Mouse (Mus musculus) liver, embryonic 13.5 days (tissue): Measurements from ENCODE around the gene Gbf1. TPM values are rescaled to one million over a fixed set of nuclear protein-coding genes. Genes with fewer than 3 reads are reported as not detected.

Source experiments
- ATAC-seq: fragments of 200-750 bp; cut with Nextera tagmentation; 2 replicates; pipeline ENCODE4 v1.8.0; 2017; ENCODE audit warnings: low read depth, mild to moderate bottlenecking, moderate number of reproducible peaks, moderate library complexity
- DNase-seq: peaks from one replicate; pipeline ENCODE4 v3.0.0; 2022
- H3K27ac ChIP-seq: fragments of 300-500 bp; sonication (generic); 2 replicates; pipeline ENCODE4 v1.5.1; 2015; ENCODE audit warnings: moderate library complexity, mild to moderate bottlenecking, inconsistent platforms
- H3K27me3 ChIP-seq: fragments of 300-500 bp; sonication (generic); 2 replicates; pipeline ENCODE4 v1.6.1; 2015; ENCODE audit warnings: mild to moderate bottlenecking, inconsistent platforms
- H3K36me3 ChIP-seq: fragments of 300-500 bp; sonication (generic); 2 replicates; pipeline ENCODE4 v1.6.1; 2015; ENCODE audit warnings: mild to moderate bottlenecking, inconsistent platforms
- H3K4me1 ChIP-seq: fragments of 300-500 bp; sonication (generic); replicated peaks from 2 replicates; pipeline ENCODE4 v1.6.1; 2015; ENCODE audit warnings: inconsistent platforms
- H3K4me2 ChIP-seq: fragments of 300-500 bp; sonication (generic); 2 replicates; pipeline ENCODE4 v1.6.1; 2015; ENCODE audit warnings: inconsistent platforms, mild to moderate bottlenecking, moderate library complexity
- H3K4me3 ChIP-seq: fragments of 300-500 bp; sonication (generic); replicated peaks from 2 replicates; pipeline ENCODE4 v1.5.1; 2015; ENCODE audit warnings: mild to moderate bottlenecking, inconsistent platforms
- H3K9ac ChIP-seq: fragments of 300-500 bp; sonication (generic); 2 replicates; pipeline ENCODE4 v1.6.1; 2015; ENCODE audit warnings: mild to moderate bottlenecking, inconsistent platforms
- H3K9me3 ChIP-seq: fragments of 300-500 bp; sonication (generic); replicated peaks from 2 replicates; pipeline ENCODE4 v1.6.1; 2016; ENCODE audit warnings: inconsistent platforms
- WGBS: fragments of 180-500 bp; shearing (Covaris S2); methylation state at CpG from one replicate; pipeline ENCODE4 v1.1.7; 2015; ENCODE audit not compliant: insufficient replicate concordance; 5-methylcytosine and 5-hydroxymethylcytosine counted together
- polyA plus RNA-seq: library from polyadenylated mRNA; unstranded; fragments of >200 nt; fragmentation: Nextera tagmentation; extraction: Ambion mirVana; gene quantifications from 2 replicates; pipeline ENCODE4 v1.2.1, GENCODE M21; 2015

The Gbf1 gene
- polyA plus RNA-seq, 1 experiment from 2014 or later = 20.1 TPM

GRCm38 (mm10) chr19:46312566-46312965 is 160.3 kb downstream of the Gbf1 start:
- Histone ChIP-seq H3K27ac (peak overlapping the region; percentile 98), H3K9me3 (no peaks in the 10 kb centered on the region), H3K36me3 (peaks cover 37% of the 10 kb centered on the region), H3K4me2 (peak overlapping the region; percentile 93), H3K4me3 (peak overlapping the region; percentile 56; the same call in 1 of the 2 replicates), H3K4me1 (peaks cover 76% of the 10 kb centered on the region), H3K9ac (peak overlapping the region; percentile 77; the same call in 1 of the 2 replicates), H3K27me3 (peaks cover 65% of the 10 kb centered on the region)
- DNase-seq (no peak), ATAC-seq (no peak)
- WGBS = 89% methylated on average over 21 of the region's 21 CpGs

GRCm38 (mm10) chr19:46313116-46313515 is 160.8 kb downstream of the Gbf1 start:
- no peak for DNase-seq
- ATAC-seq = no peak
- Histone ChIP-seq H3K36me3 (peaks cover 33% of the 10 kb centered on the region), H3K4me2 (peak overlapping the region; percentile 93), H3K4me1 (peaks cover 82% of the 10 kb centered on the region), H3K9me3 (no peaks in the 10 kb centered on the region), H3K4me3 (peak overlapping the region; percentile 56), H3K27ac (peak overlapping the region; percentile 98), H3K27me3 (peaks cover 65% of the 10 kb centered on the region), H3K9ac (peak overlapping the region; percentile 77)
- 87% methylated on average over 9 of the region's 9 CpGs for WGBS

- no peak for DNase-seq
- 69% methylated on average over 6 of the region's 6 CpGs for WGBS
- peak overlapping the region; percentile 98 for H3K27ac ChIP-seq
- H3K9ac ChIP-seq = peak overlapping the region; percentile 77
- H3K4me2 ChIP-seq = peak overlapping the region; percentile 93
- H3K9me3 ChIP-seq = no peaks in the 10 kb centered on the region
- ATAC-seq = no peak
- peaks cover 65% of the 10 kb centered on the region for H3K27me3 ChIP-seq
- peak overlapping the region; percentile 56 for H3K4me3 ChIP-seq
- H3K36me3 ChIP-seq = peaks cover 33% of the 10 kb centered on the region
- peaks cover 82% of the 10 kb centered on the region for H3K4me1 ChIP-seq
These were observed 161.3 kb downstream of the Gbf1 start for GRCm38 (mm10) chr19:46313591-46313990.

- H3K4me2 ChIP-seq = peak overlapping the region; percentile 93
- peaks cover 33% of the 10 kb centered on the region for H3K36me3 ChIP-seq
- peak overlapping the region; percentile 98 for H3K27ac ChIP-seq
- 11% methylated on average over 18 of the region's 18 CpGs for WGBS
- peak overlapping the region; percentile 56 for H3K4me3 ChIP-seq
- DNase-seq (peak; percentile 75), ATAC-seq (peak; percentile 59)
- peak overlapping the region; percentile 77 for H3K9ac ChIP-seq
- no peaks in the 10 kb centered on the region for H3K9me3 ChIP-seq
- H3K4me1 ChIP-seq = peaks cover 82% of the 10 kb centered on the region
- peaks cover 68% of the 10 kb centered on the region for H3K27me3 ChIP-seq
These were observed 161.9 kb downstream of the Gbf1 start for GRCm38 (mm10) chr19:46314151-46314601.

GRCm38 (mm10) chr19:46314872-46315742 is 162.8 kb downstream of the Gbf1 start:
- Histone ChIP-seq H3K27me3 (peaks cover 77% of the 10 kb centered on the region), H3K27ac (peak overlapping the region; percentile 98), H3K4me2 (peak overlapping the region; percentile 93), H3K4me1 (peaks cover 77% of the 10 kb centered on the region), H3K9me3 (no peaks in the 10 kb centered on the region), H3K4me3 (peak overlapping the region; percentile 56), H3K36me3 (peaks cover 26% of the 10 kb centered on the region), H3K9ac (peak overlapping the region; percentile 77)
- WGBS = 6% methylated on average over 14 of the region's 14 CpGs
- peak; percentile 89 for ATAC-seq
- DNase-seq = peak; percentile 80

GRCm38 (mm10) chr19:46315752-46316610 is 163.7 kb downstream of the Gbf1 start:
- DNase-seq (peak; percentile 0), ATAC-seq (peak; percentile 24)
- peaks cover 82% of the 10 kb centered on the region for H3K27me3 ChIP-seq
- peak overlapping the region; percentile 56 for H3K4me3 ChIP-seq
- peaks cover 18% of the 10 kb centered on the region for H3K36me3 ChIP-seq
- no peaks in the 10 kb centered on the region for H3K9me3 ChIP-seq
- peaks cover 77% of the 10 kb centered on the region for H3K4me1 ChIP-seq
- peak overlapping the region; percentile 93 for H3K4me2 ChIP-seq
- peak overlapping the region; percentile 77 for H3K9ac ChIP-seq
- peak overlapping the region; percentile 98 for H3K27ac ChIP-seq
- 47% methylated on average over 12 of the region's 12 CpGs for WGBS

- Histone ChIP-seq H3K4me1 (peaks cover 75% of the 10 kb centered on the region), H3K4me2 (peak overlapping the region; percentile 93), H3K27me3 (peaks cover 92% of the 10 kb centered on the region), H3K9ac (peak overlapping the region; percentile 77), H3K36me3 (peaks cover 7% of the 10 kb centered on the region), H3K4me3 (peak overlapping the region; percentile 55), H3K27ac (no peak overlapping the region), H3K9me3 (no peaks in the 10 kb centered on the region)
- ATAC-seq (no peak), DNase-seq (peak; percentile 0)
- 36% methylated on average over 15 of the region's 15 CpGs for WGBS
These were observed 164.7 kb downstream of the Gbf1 start for GRCm38 (mm10) chr19:46316846-46317545.

GRCm38 (mm10) chr19:46317546-46317885 is 165.2 kb downstream of the Gbf1 start:
- Histone ChIP-seq H3K27ac (no peak overlapping the region), H3K9ac (peak overlapping the region; percentile 47), H3K9me3 (no peaks in the 10 kb centered on the region), H3K4me3 (peak overlapping the region; percentile 55), H3K36me3 (peaks cover 3% of the 10 kb centered on the region), H3K27me3 (peaks cover 97% of the 10 kb centered on the region), H3K4me1 (peaks cover 70% of the 10 kb centered on the region), H3K4me2 (peak overlapping the region; percentile 93)
- WGBS = 1% methylated on average over 47 of the region's 48 CpGs
- no peak for ATAC-seq
- peak; percentile 3 for DNase-seq

GRCm38 (mm10) chr19:46318031-46318471 is 165.7 kb downstream of the Gbf1 start:
- Histone ChIP-seq H3K27ac (no peak overlapping the region), H3K9ac (peak overlapping the region; percentile 47; the same call in 1 of the 2 replicates), H3K4me1 (peaks cover 65% of the 10 kb centered on the region), H3K36me3 (no peaks in the 10 kb centered on the region), H3K27me3 (peaks cover 100% of the 10 kb centered on the region), H3K9me3 (no peaks in the 10 kb centered on the region), H3K4me3 (peak overlapping the region; percentile 55), H3K4me2 (peak overlapping the region; percentile 93)
- DNase-seq (no peak), ATAC-seq (no peak)
- WGBS = 3% methylated on average over 27 of the region's 42 CpGs

GRCm38 (mm10) chr19:46318586-46319378 is 166.5 kb downstream of the Gbf1 start:
- no peak for ATAC-seq
- Histone ChIP-seq H3K4me1 (peaks cover 58% of the 10 kb centered on the region), H3K9me3 (no peaks in the 10 kb centered on the region), H3K9ac (no peak overlapping the region), H3K4me3 (peak overlapping the region; percentile 55), H3K27me3 (peaks cover 100% of the 10 kb centered on the region), H3K36me3 (no peaks in the 10 kb centered on the region), H3K4me2 (peak overlapping the region; percentile 93), H3K27ac (no peak overlapping the region)
- peak; percentile 51 for DNase-seq
- 11% methylated on average over 16 of the region's 16 CpGs for WGBS
